Mouse (Mus musculus): ENCODE data around the gene Hemgn. TPM values are rescaled to one million over a fixed set of nuclear protein-coding genes. Genes with fewer than 3 reads are reported as not detected.

Hemgn gene
- polyA plus RNA-seq, 1 experiment from 2014 or later, result 13.6 TPM

- Histone ChIP-seq H3K9me3 (no peaks in the 10 kb centered on the region), H3K27me3 (replicated peaks; ENCODE audit: low read depth, poor library complexity, severe bottlenecking) (no peaks in the 10 kb centered on the region), H3K4me1 (0 out of 2 replicates have a peak, but pooled peaks cover 3% of the 10 kb centered on the region), H3K27ac (replicated peaks) (peak overlapping the region; percentile 19), H3K4me3 (no peak overlapping the region), H3K36me3 (replicated peaks) (no peaks in the 10 kb centered on the region)
- no peak for DNase-seq (ENCODE audit: low spot score)
- 88% methylated on average over 8 of the region's 8 CpGs for WGBS
These were observed 6.2 kb downstream of the Hemgn start for GRCm38 (mm10) chr4:46406966-46407703.

DNA sequence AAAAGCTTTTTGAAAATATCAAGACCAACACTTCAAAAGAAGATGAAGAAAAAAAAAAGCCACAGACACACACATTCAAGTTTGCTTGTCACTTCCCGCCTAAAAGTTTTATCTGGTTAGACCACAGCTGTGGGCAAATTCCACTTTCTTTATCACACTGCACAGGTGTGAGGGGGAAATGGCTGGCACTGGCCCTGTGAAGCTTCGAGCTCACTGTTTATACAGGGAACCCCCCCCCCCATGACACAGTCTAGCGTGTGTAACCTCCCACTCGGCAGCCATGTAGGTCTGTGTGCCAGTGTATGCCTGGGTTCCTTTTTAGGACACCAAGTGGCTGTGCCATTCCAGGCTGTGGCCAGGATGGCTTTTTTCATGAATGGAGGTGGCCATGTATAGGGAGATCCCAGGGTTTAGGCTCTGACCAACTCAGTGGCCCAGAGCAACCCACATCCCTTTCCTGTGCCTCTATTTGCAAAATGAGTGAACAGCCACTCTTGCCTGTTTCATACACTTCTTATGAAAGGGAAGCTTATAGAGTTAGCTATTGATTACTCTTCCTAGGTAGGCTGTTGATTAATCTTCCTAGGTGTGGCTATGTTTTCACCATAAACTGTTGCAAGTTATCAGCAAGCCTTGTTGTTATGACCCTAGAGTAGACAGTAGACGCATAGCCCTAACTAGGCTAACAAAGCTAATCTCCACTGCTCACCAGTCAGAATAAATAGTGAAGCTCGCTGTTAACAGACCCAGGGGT is 9.1 kb downstream of the Hemgn start:
- H3K36me3 ChIP-seq (replicated peaks), result no peaks in the 10 kb centered on the region
- H3K9me3 ChIP-seq, result no peaks in the 10 kb centered on the region
- H3K27ac ChIP-seq (replicated peaks), result 0 out of 2 replicates have a peak overlapping the region, but pooled peaks have one; percentile 27
- 84% methylated on average over 6 of the region's 6 CpGs for WGBS
- peak overlapping the region; percentile 15; the same call in 1 of the 2 replicates for H3K4me3 ChIP-seq
- DNase-seq (ENCODE audit: low spot score), result no peak
- no peaks in the 10 kb centered on the region for H3K27me3 ChIP-seq (replicated peaks; ENCODE audit: low read depth, poor library complexity, severe bottlenecking)
- no peaks in the 10 kb centered on the region for H3K4me1 ChIP-seq

DNA sequence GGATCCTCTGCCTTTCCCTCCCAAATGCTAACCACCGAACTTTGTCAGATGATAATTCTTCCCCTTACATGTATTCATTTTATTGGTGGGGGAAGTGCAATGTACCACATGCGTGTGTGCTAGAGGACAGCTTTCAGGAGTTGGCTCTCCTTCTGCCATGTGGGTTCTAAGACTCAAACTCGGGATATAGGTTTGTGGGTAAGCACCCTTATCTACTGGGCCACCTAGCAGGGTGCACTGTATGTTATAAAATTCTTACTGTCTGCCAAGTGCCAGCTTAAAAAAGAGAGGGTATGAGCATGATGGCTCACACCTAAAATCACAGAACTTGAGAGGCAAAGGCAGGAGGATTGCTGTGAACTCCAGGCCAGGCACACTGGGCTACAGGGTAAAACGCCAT is 14.5 kb downstream of the Hemgn start:
- DNase-seq (ENCODE audit: low spot score), result no peak
- Histone ChIP-seq H3K36me3 (replicated peaks) (no peaks in the 10 kb centered on the region), H3K27ac (replicated peaks) (no peak overlapping the region), H3K4me3 (no peak overlapping the region), H3K27me3 (replicated peaks; ENCODE audit: low read depth, poor library complexity, severe bottlenecking) (peaks cover 10% of the 10 kb centered on the region; the same call in 1 of the 2 replicates), H3K4me1 (no peaks in the 10 kb centered on the region), H3K9me3 (no peaks in the 10 kb centered on the region)
- WGBS, result 84% methylated on average over 4 of the region's 4 CpGs

DNA sequence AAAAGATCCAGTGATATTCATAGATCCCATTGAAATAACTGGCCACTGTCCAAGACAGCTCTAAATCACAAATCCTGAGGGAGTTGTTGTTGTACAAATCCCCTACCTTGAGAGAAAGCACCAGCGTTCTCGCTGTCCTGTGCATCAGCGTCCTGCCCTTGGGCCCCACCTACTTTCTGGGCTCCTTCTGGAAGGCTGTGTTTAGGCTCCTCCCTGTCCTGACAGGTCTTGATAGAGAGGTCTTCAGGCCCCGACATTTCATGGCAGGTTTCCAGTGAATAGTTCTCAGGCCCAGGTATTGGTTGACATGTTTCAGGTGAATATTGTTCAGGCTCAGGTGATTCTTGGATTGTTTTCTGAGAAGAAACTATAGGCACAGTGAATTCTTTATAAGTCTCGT is 17.6 kb downstream of the Hemgn start:
- Histone ChIP-seq H3K36me3 (replicated peaks) (no peaks in the 10 kb centered on the region), H3K4me1 (no peaks in the 10 kb centered on the region; the same call in 1 of the 2 replicates), H3K27me3 (replicated peaks; ENCODE audit: low read depth, poor library complexity, severe bottlenecking) (peaks cover 10% of the 10 kb centered on the region; the same call in 1 of the 2 replicates), H3K4me3 (no peak overlapping the region), H3K27ac (replicated peaks) (no peak overlapping the region), H3K9me3 (no peaks in the 10 kb centered on the region)
- WGBS, result 37% methylated on average over 5 of the region's 5 CpGs
- no peak for DNase-seq (ENCODE audit: low spot score)

- Histone ChIP-seq H3K4me1 (peaks cover 6% of the 10 kb centered on the region; the same call in 1 of the 2 replicates), H3K27ac (replicated peaks) (no peak overlapping the region), H3K27me3 (replicated peaks; ENCODE audit: low read depth, poor library complexity, severe bottlenecking) (peaks cover 10% of the 10 kb centered on the region; the same call in 1 of the 2 replicates), H3K9me3 (no peaks in the 10 kb centered on the region), H3K4me3 (no peak overlapping the region), H3K36me3 (replicated peaks) (no peaks in the 10 kb centered on the region)
- WGBS, result 81% methylated on average over 2 of the region's 2 CpGs
- no peak for DNase-seq (ENCODE audit: low spot score)
These were observed 18.9 kb downstream of the Hemgn start for GRCm38 (mm10) chr4:46394388-46394787.

- WGBS, result 21% methylated on average over 9 of the region's 9 CpGs
- Histone ChIP-seq H3K27me3 (replicated peaks; ENCODE audit: low read depth, poor library complexity, severe bottlenecking) (no peaks in the 10 kb centered on the region), H3K4me3 (peak overlapping the region; percentile 75), H3K27ac (replicated peaks) (peak overlapping the region; percentile 98), H3K4me1 (peaks cover 9% of the 10 kb centered on the region), H3K9me3 (no peaks in the 10 kb centered on the region), H3K36me3 (replicated peaks) (peaks cover 14% of the 10 kb centered on the region)
- DNase-seq (ENCODE audit: low spot score), result peak; percentile 83
These were observed 22.8 kb downstream of the Hemgn start for GRCm38 (mm10) chr4:46390390-46390970.

- Histone ChIP-seq H3K36me3 (replicated peaks) (peaks cover 21% of the 10 kb centered on the region), H3K27ac (replicated peaks) (peak overlapping the region; percentile 98), H3K4me3 (peak overlapping the region; percentile 75), H3K4me1 (peaks cover 9% of the 10 kb centered on the region), H3K9me3 (no peaks in the 10 kb centered on the region), H3K27me3 (replicated peaks; ENCODE audit: low read depth, poor library complexity, severe bottlenecking) (no peaks in the 10 kb centered on the region)
- WGBS, result 3% methylated on average over 24 of the region's 24 CpGs
- DNase-seq (ENCODE audit: low spot score), result peak; percentile 64
These were observed 23.5 kb downstream of the Hemgn start for GRCm38 (mm10) chr4:46389612-46390341.

DNA sequence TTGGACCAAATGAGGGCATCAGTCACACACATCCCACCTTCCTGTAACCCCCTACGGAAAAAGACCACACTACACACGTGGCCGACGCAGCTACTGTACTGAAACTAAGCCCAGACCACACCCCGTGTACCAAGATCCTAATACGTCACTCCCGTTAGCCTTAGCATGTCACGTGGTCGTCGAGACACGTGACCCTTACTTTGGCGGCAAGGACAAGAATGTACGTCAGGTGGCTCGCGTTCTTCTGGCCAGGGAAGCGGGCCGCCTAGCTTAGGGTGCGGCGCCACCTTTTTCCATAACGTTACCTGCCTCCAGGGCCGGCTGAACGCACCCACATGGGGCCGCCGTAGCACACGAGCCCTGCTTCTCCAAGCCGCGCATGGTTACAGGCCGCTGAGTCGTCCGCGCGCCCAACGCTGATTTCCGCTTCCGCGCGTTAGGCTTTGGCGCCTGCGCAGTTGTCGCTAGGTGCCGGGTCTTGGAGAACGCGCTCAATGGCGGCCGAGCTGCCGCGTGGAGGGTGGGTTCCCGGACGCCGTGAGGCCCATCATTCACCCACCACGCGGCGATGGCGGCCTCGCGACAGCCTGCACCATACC is 24.2 kb downstream of the Hemgn start, which contains the start of gene Trmo:
Gene Trmo (minus strand): TSS at position 425 of the 599 bp plus-strand sequence.
- H3K4me1 ChIP-seq, result peaks cover 9% of the 10 kb centered on the region
- H3K27ac ChIP-seq (replicated peaks), result peak within 1 kb of the TSS; percentile 98
- WGBS, result under 1% methylated on average over 56 of the region's 56 CpGs
- H3K27me3 ChIP-seq (replicated peaks; ENCODE audit: low read depth, poor library complexity, severe bottlenecking), result no peaks in the 10 kb centered on the region
- peaks cover 28% of the 10 kb centered on the region for H3K36me3 ChIP-seq (replicated peaks)
- no peaks in the 10 kb centered on the region for H3K9me3 ChIP-seq
- peak; percentile 94 for DNase-seq (ENCODE audit: low spot score)
- peak within 1 kb of the TSS; percentile 75 for H3K4me3 ChIP-seq

DNA sequence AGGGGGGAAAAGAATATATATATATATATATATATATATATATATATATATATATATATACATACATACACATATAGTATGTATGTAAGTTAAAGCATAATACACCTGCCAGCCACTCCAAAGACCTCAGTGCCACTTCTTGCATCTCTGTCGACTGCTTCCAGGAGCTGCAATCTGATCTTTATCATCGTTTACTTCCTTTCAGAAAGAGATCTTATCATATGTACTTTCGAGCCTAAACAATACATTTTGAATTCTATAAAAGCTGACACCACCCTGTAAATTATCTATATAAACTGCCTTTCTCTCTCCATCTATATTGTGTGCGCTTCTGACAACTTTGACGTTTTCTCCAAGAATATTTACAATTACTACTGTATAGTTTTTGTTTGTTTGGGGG is 24.8 kb downstream of the Hemgn start:
- peak overlapping the region; percentile 98 for H3K27ac ChIP-seq (replicated peaks)
- H3K27me3 ChIP-seq (replicated peaks; ENCODE audit: low read depth, poor library complexity, severe bottlenecking), result no peaks in the 10 kb centered on the region
- no peaks in the 10 kb centered on the region for H3K9me3 ChIP-seq
- 41% methylated on average over 5 of the region's 5 CpGs for WGBS
- H3K4me3 ChIP-seq, result peak overlapping the region; percentile 75
- no peak for DNase-seq (ENCODE audit: low spot score)
- peaks cover 9% of the 10 kb centered on the region for H3K4me1 ChIP-seq
- peaks cover 33% of the 10 kb centered on the region for H3K36me3 ChIP-seq (replicated peaks)

DNA sequence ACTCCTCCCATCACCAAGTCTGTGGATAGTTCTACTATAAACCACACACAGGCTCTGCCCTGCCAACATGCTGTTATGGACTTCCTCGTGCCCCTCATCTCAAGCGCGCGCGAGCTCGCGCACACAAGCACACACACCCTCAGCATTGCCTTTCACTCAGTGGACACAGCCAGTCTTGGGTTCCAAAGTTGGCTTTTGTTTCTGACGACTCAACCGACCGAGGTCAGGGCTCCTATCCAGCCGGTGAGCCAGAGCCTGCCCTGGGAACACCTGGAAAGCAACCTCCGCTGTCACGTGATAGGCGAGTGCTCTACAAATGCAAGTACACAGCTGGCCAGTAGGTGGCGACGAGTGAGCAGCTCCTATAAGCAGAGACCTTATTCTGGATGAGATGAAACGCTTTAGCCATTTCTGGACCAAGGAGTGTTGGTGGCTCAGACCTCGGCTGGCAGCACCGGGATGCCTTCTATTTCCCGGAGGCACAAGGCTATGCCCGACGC is 38.4 kb downstream of the Hemgn start:
- no peak overlapping the region; the same call in 1 of the 2 replicates for H3K27ac ChIP-seq (replicated peaks)
- peak; percentile 87 for DNase-seq (ENCODE audit: low spot score)

DNA sequence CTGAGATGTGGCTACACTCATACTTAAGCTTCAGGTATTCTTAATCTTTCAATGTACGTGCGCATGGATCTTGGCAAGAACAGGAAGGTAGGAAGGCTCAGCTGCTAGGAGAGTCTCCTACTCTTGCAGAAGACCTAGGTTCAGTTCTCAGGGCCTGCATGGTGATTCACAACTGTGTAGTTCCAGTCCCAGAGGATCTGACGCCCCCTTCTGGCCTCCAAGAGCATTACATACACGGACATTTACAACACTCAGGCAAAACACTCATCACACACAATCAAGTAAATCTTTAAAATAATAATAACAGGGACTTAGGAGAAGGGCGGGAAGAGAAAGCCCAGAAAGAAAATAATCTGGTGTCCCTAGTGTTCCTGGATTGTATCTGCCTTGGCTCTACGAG is 38.9 kb downstream of the Hemgn start:
- peak overlapping the region; percentile 54 for H3K4me3 ChIP-seq
- WGBS, result 56% methylated on average over 6 of the region's 6 CpGs
- no peak overlapping the region; the same call in 1 of the 2 replicates for H3K27ac ChIP-seq (replicated peaks)
- peaks cover 17% of the 10 kb centered on the region for H3K4me1 ChIP-seq
- peaks cover 23% of the 10 kb centered on the region for H3K27me3 ChIP-seq (replicated peaks; ENCODE audit: low read depth, poor library complexity, severe bottlenecking)
- peaks cover 39% of the 10 kb centered on the region for H3K36me3 ChIP-seq (replicated peaks)
- H3K9me3 ChIP-seq, result no peaks in the 10 kb centered on the region
- DNase-seq (ENCODE audit: low spot score), result no peak

More for the DNA sequence above, 38.4 kb downstream of the Hemgn start:
- Histone ChIP-seq H3K9me3 (no peaks in the 10 kb centered on the region), H3K4me1 (peaks cover 17% of the 10 kb centered on the region), H3K36me3 (replicated peaks) (peaks cover 43% of the 10 kb centered on the region), H3K27me3 (replicated peaks; ENCODE audit: low read depth, poor library complexity, severe bottlenecking) (peaks cover 19% of the 10 kb centered on the region), H3K4me3 (peak overlapping the region; percentile 54)
- 24% methylated on average over 22 of the region's 22 CpGs for WGBS
